Mouse (Mus musculus) neural tube, embryonic 15.5 days (tissue): ENCODE results near the gene Rc3h1. TPM values are rescaled to one million over a fixed set of nuclear protein-coding genes. Genes with fewer than 3 reads are reported as not detected.

Source experiments
- ATAC-seq: fragments of 200-750 bp; cut with Nextera tagmentation; 2 replicates; pipeline ENCODE4 v1.8.0; 2017; ENCODE audit warnings: mild to moderate bottlenecking, moderate TSS enrichment, moderate library complexity; ENCODE audit not compliant: low FRiP score
- H3K27ac ChIP-seq: fragments of 300-500 bp; sonication (generic); replicated peaks from 2 replicates; pipeline ENCODE4 v1.5.1; 2015; ENCODE audit warnings: mild to moderate bottlenecking, inconsistent platforms
- H3K27me3 ChIP-seq: fragments of 300-500 bp; sonication (generic); replicated peaks from 2 replicates; pipeline ENCODE4 v1.6.1; 2015; ENCODE audit warnings: inconsistent platforms
- H3K36me3 ChIP-seq: fragments of 300-500 bp; sonication (generic); 2 replicates; pipeline ENCODE4 v1.6.1; 2015; ENCODE audit warnings: inconsistent platforms
- H3K4me1 ChIP-seq: fragments of 300-500 bp; sonication (generic); 2 replicates; pipeline ENCODE4 v1.6.1; 2015; ENCODE audit warnings: inconsistent platforms
- H3K4me2 ChIP-seq: fragments of 300-500 bp; sonication (generic); 2 replicates; pipeline ENCODE4 v1.6.1; 2015; ENCODE audit warnings: inconsistent platforms, mild to moderate bottlenecking, moderate library complexity
- H3K4me3 ChIP-seq: fragments of 300-500 bp; sonication (generic); replicated peaks from 2 replicates; pipeline ENCODE4 v1.5.1; 2015; ENCODE audit warnings: mild to moderate bottlenecking, inconsistent platforms
- H3K9ac ChIP-seq: fragments of 300-500 bp; sonication (generic); replicated peaks from 2 replicates; pipeline ENCODE4 v1.6.1; 2015; ENCODE audit warnings: mild to moderate bottlenecking, inconsistent platforms
- H3K9me3 ChIP-seq: fragments of 300-500 bp; sonication (generic); replicated peaks from 2 replicates; pipeline ENCODE4 v1.6.1; 2016; ENCODE audit warnings: inconsistent platforms
- WGBS: fragments of 180-500 bp; shearing (Covaris S2); methylation state at CpG from one replicate; pipeline ENCODE4 v1.1.7; 2015; ENCODE audit warnings: mixed read lengths; 5-methylcytosine and 5-hydroxymethylcytosine counted together
- polyA plus RNA-seq: library from polyadenylated mRNA; unstranded; fragments of >200 nt; fragmentation: Nextera tagmentation; extraction: Ambion mirVana; gene quantifications from 2 replicates; pipeline ENCODE4 v1.2.1, GENCODE M21; 2015

Gene Rc3h1
- polyA plus RNA-seq, 1 experiment from 2014 or later: 6.1 TPM

GRCm38 (mm10) chr1:161005526-161005925 is 99.3 kb downstream of the Rc3h1 start:
- Histone ChIP-seq H3K36me3 (peaks cover 17% of the 10 kb centered on the region), H3K27ac (no peak overlapping the region), H3K4me3 (no peak overlapping the region), H3K27me3 (no peaks in the 10 kb centered on the region), H3K4me2 (no peak overlapping the region), H3K9me3 (no peaks in the 10 kb centered on the region), H3K4me1 (no peaks in the 10 kb centered on the region), H3K9ac (no peak overlapping the region)
- WGBS: 51% methylated on average over 3 of the region's 3 CpGs
- ATAC-seq: no peak

DNA sequence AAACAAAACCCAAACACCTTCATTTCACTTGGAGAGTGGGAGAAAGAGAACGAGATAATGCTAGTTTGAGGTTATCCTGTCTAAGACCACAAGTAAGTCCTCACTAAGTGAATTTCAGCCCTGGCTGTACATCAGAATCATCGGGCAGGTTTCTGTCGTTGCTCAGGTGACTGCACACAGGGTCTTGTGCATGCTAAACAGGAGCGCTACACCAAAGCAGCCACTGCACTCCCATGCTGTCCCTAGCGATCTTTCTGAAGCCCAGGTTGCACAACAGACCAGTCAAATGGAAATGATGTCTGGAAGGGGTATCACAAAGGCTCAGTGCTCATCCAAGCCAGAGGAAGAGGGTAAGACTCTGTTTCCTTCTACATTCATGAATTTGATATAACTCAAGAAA is 100.3 kb downstream of the Rc3h1 start:
- ATAC-seq: no peak
- Histone ChIP-seq H3K9me3 (no peaks in the 10 kb centered on the region), H3K4me2 (no peak overlapping the region), H3K27me3 (no peaks in the 10 kb centered on the region), H3K9ac (no peak overlapping the region), H3K36me3 (peaks cover 16% of the 10 kb centered on the region), H3K27ac (no peak overlapping the region), H3K4me1 (no peaks in the 10 kb centered on the region), H3K4me3 (no peak overlapping the region)
- 78% methylated on average over 5 of the region's 5 CpGs for WGBS

DNA sequence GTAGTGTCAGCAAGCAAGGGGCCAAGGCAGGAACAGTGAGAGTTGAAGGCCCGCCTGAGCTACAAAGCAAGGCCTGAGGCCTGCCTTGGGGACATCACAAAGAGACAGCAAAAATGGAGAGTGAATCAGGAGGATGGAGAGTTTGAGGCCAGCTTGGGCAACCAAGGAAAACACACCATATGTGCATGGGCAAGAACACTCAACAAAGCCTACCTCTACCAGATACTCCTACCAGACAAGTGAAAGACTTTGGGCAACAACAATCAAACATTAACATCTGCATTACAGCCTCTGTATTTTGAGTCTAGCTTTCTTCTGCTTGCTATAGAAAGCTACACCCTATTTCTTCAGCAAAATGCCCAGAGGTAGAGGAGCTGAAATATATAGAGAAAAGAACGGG is 101.8 kb downstream of the Rc3h1 start:
- ATAC-seq: no peak
- no peak overlapping the region for H3K4me2 ChIP-seq

GRCm38 (mm10) chr1:161010436-161010835 is 104.2 kb downstream of the Rc3h1 start:
- no peak overlapping the region for H3K9ac ChIP-seq
- peaks cover 22% of the 10 kb centered on the region for H3K36me3 ChIP-seq
- H3K4me3 ChIP-seq: no peak overlapping the region
- H3K9me3 ChIP-seq: no peaks in the 10 kb centered on the region
- no peak for ATAC-seq
- H3K4me1 ChIP-seq: no peaks in the 10 kb centered on the region
- WGBS: 84% methylated on average over 4 of the region's 4 CpGs
- no peaks in the 10 kb centered on the region for H3K27me3 ChIP-seq
- no peak overlapping the region for H3K27ac ChIP-seq
- no peak overlapping the region for H3K4me2 ChIP-seq

More for the DNA sequence above, 101.8 kb downstream of the Rc3h1 start:
- Histone ChIP-seq H3K9ac (no peak overlapping the region), H3K27ac (no peak overlapping the region), H3K27me3 (no peaks in the 10 kb centered on the region), H3K4me3 (no peak overlapping the region), H3K4me1 (no peaks in the 10 kb centered on the region), H3K36me3 (peaks cover 27% of the 10 kb centered on the region), H3K9me3 (no peaks in the 10 kb centered on the region)
- WGBS: 96% methylated on average over 2 of the region's 2 CpGs

GRCm38 (mm10) chr1:161016378-161016777 is 110.2 kb downstream of the Rc3h1 start:
- Histone ChIP-seq H3K27me3 (no peaks in the 10 kb centered on the region), H3K9me3 (no peaks in the 10 kb centered on the region), H3K4me1 (no peaks in the 10 kb centered on the region), H3K4me3 (no peak overlapping the region), H3K4me2 (no peak overlapping the region), H3K27ac (no peak overlapping the region), H3K9ac (no peak overlapping the region), H3K36me3 (peaks cover 37% of the 10 kb centered on the region)
- 87% methylated on average over 2 of the region's 2 CpGs for WGBS
- ATAC-seq: no peak

DNA sequence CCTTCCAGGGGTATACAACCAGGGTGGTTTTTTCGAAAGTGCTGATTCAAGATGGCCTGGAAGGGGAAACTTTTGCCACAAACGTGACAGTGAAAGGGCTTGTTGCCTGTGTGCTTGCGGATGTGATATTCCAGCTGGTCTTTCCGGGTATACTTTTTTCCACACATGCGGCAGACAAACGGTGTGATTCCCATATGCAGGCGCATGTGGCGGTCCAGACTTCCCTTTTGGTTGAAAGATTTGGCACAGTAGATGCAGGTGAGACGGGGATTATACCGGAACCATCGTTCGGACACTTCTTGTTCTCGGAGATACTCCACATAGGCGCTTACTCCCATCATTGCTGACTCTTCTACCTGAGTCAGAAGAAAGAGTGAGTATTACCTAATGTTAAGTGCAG is 113.8 kb downstream of the Rc3h1 start:
- Histone ChIP-seq H3K4me2 (no peak overlapping the region), H3K4me1 (no peaks in the 10 kb centered on the region), H3K4me3 (no peak overlapping the region), H3K9ac (no peak overlapping the region), H3K36me3 (peaks cover 30% of the 10 kb centered on the region), H3K27me3 (no peaks in the 10 kb centered on the region), H3K9me3 (no peaks in the 10 kb centered on the region), H3K27ac (no peak overlapping the region)
- no peak for ATAC-seq
- WGBS: 95% methylated on average over 14 of the region's 14 CpGs

Other genes with a start within 250 kb of the Rc3h1 start
- 31.3 and 32.4 TPM in 2 replicates for gene Rabgap1l, start 113.2 kb upstream of the Rc3h1 start, polyA plus RNA-seq
- gene Serpinc1, start 72.2 kb downstream of the Rc3h1 start, polyA plus RNA-seq: 3.4 TPM in 2 replicates
- 9.0 and 13.0 TPM in 2 replicates for gene Zbtb37, start 128.4 kb downstream of the Rc3h1 start, polyA plus RNA-seq
- gene Dars2, start 164.2 kb downstream of the Rc3h1 start, polyA plus RNA-seq: 23.2 and 30.0 TPM in 2 replicates
- 9.1 and 14.5 TPM in 2 replicates for gene Cenpl, start 164.3 kb downstream of the Rc3h1 start, polyA plus RNA-seq
- gene Klhl20, start 225.1 kb downstream of the Rc3h1 start, polyA plus RNA-seq: 18.7 and 20.6 TPM in 2 replicates
- 20.8 and 24.4 TPM in 2 replicates for gene Ankrd45, start 236.3 kb downstream of the Rc3h1 start, polyA plus RNA-seq